Mouse (Mus musculus) liver, embryonic 13.5 days (tissue): ENCODE measurements around the gene Fgg. TPM values are rescaled to one million over a fixed set of nuclear protein-coding genes. Genes with fewer than 3 reads are reported as not detected.

Experiments used
- ATAC-seq: fragments of 200-750 bp; cut with Nextera tagmentation; 2 replicates; pipeline ENCODE4 v1.8.0; 2017; ENCODE audit warnings: low read depth, mild to moderate bottlenecking, moderate number of reproducible peaks, moderate library complexity
- DNase-seq: peaks from one replicate; pipeline ENCODE4 v3.0.0; 2022
- H3K27ac ChIP-seq: fragments of 300-500 bp; sonication (generic); 2 replicates; pipeline ENCODE4 v1.5.1; 2015; ENCODE audit warnings: moderate library complexity, mild to moderate bottlenecking, inconsistent platforms
- H3K27me3 ChIP-seq: fragments of 300-500 bp; sonication (generic); 2 replicates; pipeline ENCODE4 v1.6.1; 2015; ENCODE audit warnings: mild to moderate bottlenecking, inconsistent platforms
- H3K36me3 ChIP-seq: fragments of 300-500 bp; sonication (generic); 2 replicates; pipeline ENCODE4 v1.6.1; 2015; ENCODE audit warnings: mild to moderate bottlenecking, inconsistent platforms
- H3K4me1 ChIP-seq: fragments of 300-500 bp; sonication (generic); replicated peaks from 2 replicates; pipeline ENCODE4 v1.6.1; 2015; ENCODE audit warnings: inconsistent platforms
- H3K4me2 ChIP-seq: fragments of 300-500 bp; sonication (generic); 2 replicates; pipeline ENCODE4 v1.6.1; 2015; ENCODE audit warnings: inconsistent platforms, mild to moderate bottlenecking, moderate library complexity
- H3K4me3 ChIP-seq: fragments of 300-500 bp; sonication (generic); replicated peaks from 2 replicates; pipeline ENCODE4 v1.5.1; 2015; ENCODE audit warnings: mild to moderate bottlenecking, inconsistent platforms
- H3K9ac ChIP-seq: fragments of 300-500 bp; sonication (generic); 2 replicates; pipeline ENCODE4 v1.6.1; 2015; ENCODE audit warnings: mild to moderate bottlenecking, inconsistent platforms
- H3K9me3 ChIP-seq: fragments of 300-500 bp; sonication (generic); replicated peaks from 2 replicates; pipeline ENCODE4 v1.6.1; 2016; ENCODE audit warnings: inconsistent platforms
- WGBS: fragments of 180-500 bp; shearing (Covaris S2); methylation state at CpG from one replicate; pipeline ENCODE4 v1.1.7; 2015; ENCODE audit not compliant: insufficient replicate concordance; 5-methylcytosine and 5-hydroxymethylcytosine counted together
- polyA plus RNA-seq: library from polyadenylated mRNA; unstranded; fragments of >200 nt; fragmentation: Nextera tagmentation; extraction: Ambion mirVana; gene quantifications from 2 replicates; pipeline ENCODE4 v1.2.1, GENCODE M21; 2015

Gene Fgg
- 255 and 310 TPM in 2 replicates for polyA plus RNA-seq

DNA sequence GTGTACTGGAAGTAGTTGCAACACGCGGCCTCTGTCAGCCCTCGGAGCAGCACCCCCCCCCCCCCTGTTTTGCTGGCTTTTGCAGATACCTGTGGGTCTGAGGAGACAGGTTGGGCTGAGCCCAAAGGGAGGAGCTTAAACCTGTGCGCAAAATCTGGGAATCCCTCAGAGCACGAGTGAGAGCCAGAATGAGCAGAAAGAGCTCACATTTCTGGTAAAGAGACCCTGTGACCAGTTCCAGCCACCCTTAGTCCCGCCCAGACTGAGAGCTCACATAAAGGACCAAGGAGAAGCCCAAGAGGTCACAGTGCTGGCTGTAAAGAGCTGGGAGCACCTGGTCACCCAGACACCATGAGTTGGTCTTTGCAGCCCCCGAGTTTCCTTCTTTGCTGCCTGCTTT is at the start of gene Fgg:
TSS of gene Fgg (plus strand) at position 168 of the 400 bp plus-strand sequence.
- H3K4me2 ChIP-seq = peak within 1 kb of the TSS; percentile 48
- ATAC-seq (peak; percentile 80), DNase-seq (no peak)
- H3K27me3 ChIP-seq = no peaks in the 10 kb centered on the region
- peaks cover 2% of the 10 kb centered on the region; the same call in 1 of the 2 replicates for H3K4me1 ChIP-seq
- H3K4me3 ChIP-seq = peak within 1 kb of the TSS; percentile 37
- WGBS = 33% methylated on average over 7 of the region's 7 CpGs
- peak within 1 kb of the TSS; percentile 43; the same call in 1 of the 2 replicates for H3K9ac ChIP-seq
- no peaks in the 10 kb centered on the region for H3K9me3 ChIP-seq
- H3K27ac ChIP-seq = peak within 1 kb of the TSS; percentile 44
- 0 out of 2 replicates have a peak, but pooled peaks cover 4% of the 10 kb centered on the region for H3K36me3 ChIP-seq

DNA sequence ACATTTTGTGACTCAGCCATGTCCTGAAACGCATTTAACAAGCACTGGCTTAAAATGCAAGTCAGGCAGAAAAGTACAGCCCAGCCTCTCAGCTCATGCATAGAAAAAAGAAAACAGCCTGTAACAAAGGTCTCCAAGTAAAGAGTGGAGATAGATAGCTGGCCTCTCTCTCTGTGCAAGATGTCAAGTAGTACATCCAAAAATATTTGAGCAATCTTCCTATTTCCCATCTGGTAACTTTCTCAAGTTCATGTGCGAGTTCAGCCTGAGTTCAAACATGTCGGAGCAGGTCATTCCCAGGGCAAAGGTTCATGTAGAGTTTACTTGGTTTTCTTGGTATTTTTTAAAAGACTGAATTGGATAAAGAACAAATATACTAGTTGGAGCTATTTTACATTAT is 36.5 kb upstream of the Fgg start:
- Histone ChIP-seq H3K9ac (no peak overlapping the region), H3K4me2 (no peak overlapping the region), H3K4me1 (no peaks in the 10 kb centered on the region), H3K27ac (no peak overlapping the region), H3K4me3 (no peak overlapping the region), H3K36me3 (no peaks in the 10 kb centered on the region), H3K9me3 (no peaks in the 10 kb centered on the region), H3K27me3 (no peaks in the 10 kb centered on the region)
- WGBS = 69% methylated on average over 3 of the region's 3 CpGs
- DNase-seq (no peak), ATAC-seq (no peak)

DNA sequence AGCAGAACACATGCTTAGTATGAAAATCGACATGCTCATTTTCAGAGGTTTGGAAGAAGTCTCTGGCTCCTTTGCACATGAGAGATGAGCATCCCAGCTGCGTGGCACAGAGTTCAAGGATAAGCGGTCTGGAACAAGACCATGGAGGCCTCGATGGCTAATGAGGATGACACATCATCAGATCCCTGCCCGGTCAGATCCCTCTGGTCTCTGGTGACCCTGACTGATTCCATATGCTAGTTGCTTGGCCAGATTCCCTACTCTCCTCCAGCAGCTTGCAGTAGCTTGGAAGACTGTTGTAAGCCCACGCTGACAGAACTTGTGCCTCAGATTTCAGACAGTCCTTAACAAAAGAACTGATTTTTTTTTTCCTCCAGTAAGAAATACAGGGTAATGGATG is 26.7 kb upstream of the Fgg start:
- WGBS = 64% methylated on average over 6 of the region's 6 CpGs
- no peak overlapping the region for H3K9ac ChIP-seq
- H3K36me3 ChIP-seq = no peaks in the 10 kb centered on the region
- H3K4me1 ChIP-seq = no peaks in the 10 kb centered on the region
- H3K4me3 ChIP-seq = no peak overlapping the region
- H3K27ac ChIP-seq = no peak overlapping the region
- no peak overlapping the region for H3K4me2 ChIP-seq
- no peaks in the 10 kb centered on the region for H3K9me3 ChIP-seq
- DNase-seq (no peak), ATAC-seq (no peak)
- H3K27me3 ChIP-seq = no peaks in the 10 kb centered on the region

DNA sequence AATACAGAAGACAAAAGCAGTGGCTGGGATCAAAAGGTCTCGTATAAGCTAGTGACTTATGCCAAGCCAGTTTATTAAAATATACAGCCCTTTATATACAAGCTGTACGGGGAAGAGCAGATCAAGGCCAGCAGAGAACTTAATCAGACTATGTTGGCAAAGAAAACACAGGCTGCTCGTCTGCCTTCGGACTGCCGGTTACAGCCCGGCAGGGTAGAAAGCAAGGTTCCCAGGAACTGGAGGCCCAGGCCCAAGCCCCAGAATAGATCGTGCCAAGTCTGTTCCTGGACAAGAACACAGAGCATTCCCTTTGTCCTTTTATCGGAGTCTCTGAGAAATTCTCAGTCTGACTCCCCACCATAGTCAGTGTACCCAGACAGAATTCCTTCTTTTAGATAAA is 25.7 kb upstream of the Fgg start:
- Histone ChIP-seq H3K27ac (no peak overlapping the region), H3K4me1 (no peaks in the 10 kb centered on the region), H3K9ac (no peak overlapping the region), H3K27me3 (no peaks in the 10 kb centered on the region), H3K4me3 (no peak overlapping the region), H3K4me2 (no peak overlapping the region), H3K9me3 (no peaks in the 10 kb centered on the region), H3K36me3 (no peaks in the 10 kb centered on the region)
- no peak for DNase-seq
- no peak for ATAC-seq
- 74% methylated on average over 8 of the region's 8 CpGs for WGBS

DNA sequence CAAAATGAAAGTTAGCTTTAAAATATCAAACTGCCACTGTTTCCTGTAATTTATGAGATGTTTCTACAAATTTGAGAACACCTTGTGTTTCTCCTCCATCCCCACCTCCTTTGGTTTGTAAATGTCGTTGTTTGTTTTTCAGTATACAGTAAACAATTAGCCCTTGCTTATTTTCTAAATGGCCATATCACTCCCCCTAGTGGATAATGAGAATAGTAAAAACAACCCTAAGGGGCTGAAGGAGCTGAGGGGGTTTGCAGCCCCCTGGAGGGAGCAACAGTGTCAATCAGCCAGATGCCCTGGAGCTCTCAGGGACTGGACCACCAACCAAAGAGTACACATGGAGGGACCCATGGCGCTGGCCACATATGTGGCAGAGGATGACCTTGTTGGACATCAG is 22.7 kb upstream of the Fgg start:
- no peaks in the 10 kb centered on the region for H3K27me3 ChIP-seq
- ATAC-seq (no peak), DNase-seq (no peak)
- no peak overlapping the region for H3K27ac ChIP-seq
- no peaks in the 10 kb centered on the region for H3K4me1 ChIP-seq
- H3K9ac ChIP-seq = no peak overlapping the region
- H3K36me3 ChIP-seq = no peaks in the 10 kb centered on the region
- H3K4me3 ChIP-seq = no peak overlapping the region
- 66% methylated on average over 2 of the region's 2 CpGs for WGBS
- no peaks in the 10 kb centered on the region for H3K9me3 ChIP-seq
- H3K4me2 ChIP-seq = no peak overlapping the region

DNA sequence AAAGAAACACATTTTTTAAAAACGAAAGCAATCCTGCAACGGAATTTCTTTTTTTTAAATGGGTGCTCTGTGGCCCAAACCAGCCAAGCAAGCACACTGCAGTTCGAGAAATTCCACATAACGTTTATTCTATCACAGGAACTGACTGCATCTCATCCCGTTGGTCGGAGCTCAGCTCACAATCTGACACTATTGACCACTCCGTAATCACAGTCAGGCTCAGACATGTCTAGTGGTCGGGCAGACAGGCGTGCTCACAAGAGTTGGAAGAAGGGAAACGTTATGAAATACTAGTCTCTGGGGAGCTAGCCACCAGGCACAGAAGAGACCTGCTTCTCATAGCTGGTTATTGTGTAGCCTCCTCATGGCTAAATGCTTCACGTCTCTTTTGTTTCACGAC is 15.6 kb upstream of the Fgg start:
- Histone ChIP-seq H3K36me3 (no peaks in the 10 kb centered on the region), H3K4me2 (no peak overlapping the region), H3K4me1 (peaks cover 4% of the 10 kb centered on the region; the same call in 1 of the 2 replicates), H3K9ac (no peak overlapping the region), H3K27ac (no peak overlapping the region), H3K27me3 (peaks cover 8% of the 10 kb centered on the region; the same call in 1 of the 2 replicates), H3K4me3 (no peak overlapping the region), H3K9me3 (no peaks in the 10 kb centered on the region)
- ATAC-seq (no peak), DNase-seq (no peak)
- WGBS = 68% methylated on average over 12 of the region's 12 CpGs

DNA sequence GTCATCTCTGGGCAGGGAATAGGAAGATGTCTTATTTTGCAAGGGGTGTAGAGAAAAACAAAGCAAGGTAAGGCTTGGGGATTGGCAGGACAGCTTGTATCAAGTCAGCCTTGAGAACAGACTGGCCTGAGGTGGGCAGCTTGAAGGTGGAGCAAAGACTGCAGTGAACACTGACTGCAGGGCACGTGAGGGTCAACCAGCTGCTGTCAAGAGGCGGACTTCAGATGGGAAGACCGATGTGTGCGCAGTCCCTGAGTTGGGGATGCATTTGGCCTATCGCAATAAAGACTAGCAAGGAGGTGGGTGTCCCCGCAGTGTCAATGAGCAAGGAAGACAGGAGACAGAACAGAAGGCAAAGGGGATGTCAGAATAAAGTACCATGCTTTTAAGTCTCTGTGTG is 14.6 kb upstream of the Fgg start:
- H3K9ac ChIP-seq = no peak overlapping the region
- H3K27me3 ChIP-seq = peaks cover 8% of the 10 kb centered on the region; the same call in 1 of the 2 replicates
- DNase-seq = no peak
- H3K4me1 ChIP-seq = peaks cover 4% of the 10 kb centered on the region; the same call in 1 of the 2 replicates
- no peak overlapping the region for H3K4me3 ChIP-seq
- H3K9me3 ChIP-seq = no peaks in the 10 kb centered on the region
- 74% methylated on average over 6 of the region's 6 CpGs for WGBS
- no peak for ATAC-seq
- no peak overlapping the region for H3K4me2 ChIP-seq
- H3K36me3 ChIP-seq = no peaks in the 10 kb centered on the region
- no peak overlapping the region for H3K27ac ChIP-seq

DNA sequence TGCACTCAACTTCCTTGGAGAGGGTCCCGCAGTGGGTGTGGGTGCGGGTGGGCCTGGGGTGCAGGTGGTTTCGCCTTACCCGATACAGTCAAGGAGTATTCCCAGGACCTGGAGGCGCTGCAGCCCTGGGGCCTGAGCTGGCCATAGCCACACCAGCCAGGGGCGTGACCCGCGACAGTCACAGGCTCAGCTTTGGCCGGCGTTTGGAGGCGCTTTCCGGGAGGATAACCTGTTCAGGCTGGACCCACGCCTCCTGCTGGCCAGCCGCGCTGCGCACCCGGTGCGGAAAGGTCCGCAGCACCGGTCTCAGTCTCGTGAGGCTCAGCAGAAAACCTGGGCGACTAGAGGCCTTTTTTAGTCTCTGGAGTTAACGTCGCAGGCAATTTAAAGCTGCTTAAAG is 12.2 kb upstream of the Fgg start:
- WGBS = 3% methylated on average over 24 of the region's 24 CpGs
- H3K9ac ChIP-seq = no peak overlapping the region
- no peaks in the 10 kb centered on the region for H3K36me3 ChIP-seq
- H3K9me3 ChIP-seq = no peaks in the 10 kb centered on the region
- H3K4me1 ChIP-seq = peaks cover 5% of the 10 kb centered on the region; the same call in 1 of the 2 replicates
- peak overlapping the region; percentile 41 for H3K4me2 ChIP-seq
- peaks cover 8% of the 10 kb centered on the region; the same call in 1 of the 2 replicates for H3K27me3 ChIP-seq
- H3K27ac ChIP-seq = no peak overlapping the region
- ATAC-seq (peak; percentile 60), DNase-seq (no peak)
- H3K4me3 ChIP-seq = no peak overlapping the region; the same call in 1 of the 2 replicates

DNA sequence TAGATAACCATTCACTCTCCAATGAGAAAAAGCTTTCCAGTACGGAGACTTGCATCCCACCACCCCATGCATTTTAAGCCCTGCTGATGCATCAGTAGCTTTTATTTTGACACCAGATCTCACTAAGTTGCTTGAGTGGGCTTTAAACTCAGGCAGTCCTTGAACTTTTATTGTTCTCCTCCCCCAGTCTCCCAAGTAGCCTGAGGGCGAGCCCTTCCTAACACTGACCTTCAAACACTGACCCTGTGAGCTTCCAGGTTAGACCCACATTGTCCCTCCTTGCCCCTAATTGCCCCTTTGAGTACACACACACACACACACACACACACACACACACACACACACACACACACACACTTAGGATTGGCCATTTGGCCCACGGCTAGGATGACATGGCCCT is 10.9 kb upstream of the Fgg start:
- Histone ChIP-seq H3K9me3 (no peaks in the 10 kb centered on the region), H3K27me3 (peaks cover 8% of the 10 kb centered on the region; the same call in 1 of the 2 replicates), H3K4me3 (no peak overlapping the region), H3K4me2 (no peak overlapping the region), H3K36me3 (no peaks in the 10 kb centered on the region), H3K9ac (no peak overlapping the region), H3K4me1 (peaks cover 8% of the 10 kb centered on the region; the same call in 1 of the 2 replicates), H3K27ac (no peak overlapping the region)
- DNase-seq (no peak), ATAC-seq (no peak)
- WGBS = 69% methylated on average over 3 of the region's 3 CpGs

DNA sequence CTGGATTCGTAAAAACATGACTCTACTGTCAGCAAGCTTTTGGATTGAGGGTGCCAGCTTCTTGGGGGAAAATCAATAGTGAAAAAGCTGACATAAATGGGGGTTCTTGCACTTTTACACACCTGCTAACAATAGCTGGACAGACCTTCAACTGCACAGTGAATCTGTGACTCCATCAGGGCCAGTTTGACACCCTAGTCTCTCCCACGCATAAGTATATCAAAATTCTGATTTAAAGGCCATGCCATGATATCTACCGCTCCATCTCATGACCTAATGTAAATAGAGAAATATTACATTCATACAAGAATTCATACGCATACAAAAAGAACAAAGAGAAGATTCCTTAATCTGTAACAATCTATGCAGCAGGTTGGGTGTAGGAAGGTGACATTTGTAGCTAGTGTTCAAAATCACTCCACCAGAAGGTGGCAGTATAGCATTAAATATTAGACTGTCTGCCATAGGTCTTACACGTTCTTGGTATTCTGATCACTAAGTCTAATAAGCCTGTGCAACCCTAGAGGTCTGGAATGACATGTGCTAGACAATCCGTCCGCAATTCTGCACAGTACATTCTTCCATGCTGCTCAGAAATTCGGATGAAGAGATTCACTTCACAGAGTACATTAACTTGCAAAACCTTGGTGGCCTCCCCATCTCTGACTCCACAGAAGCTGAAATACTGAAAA is 8.6 kb upstream of the Fgg start:
- H3K36me3 ChIP-seq = no peaks in the 10 kb centered on the region
- peaks cover 7% of the 10 kb centered on the region; the same call in 1 of the 2 replicates for H3K27me3 ChIP-seq
- H3K4me3 ChIP-seq = no peak overlapping the region
- no peaks in the 10 kb centered on the region for H3K9me3 ChIP-seq
- no peak overlapping the region for H3K4me2 ChIP-seq
- ATAC-seq (peak; percentile 53; the same call in 1 of the 2 replicates), DNase-seq (no peak)
- H3K27ac ChIP-seq = no peak overlapping the region
- H3K4me1 ChIP-seq = peaks cover 10% of the 10 kb centered on the region; the same call in 1 of the 2 replicates
- H3K9ac ChIP-seq = no peak overlapping the region
- 26% methylated on average over 8 of the region's 8 CpGs for WGBS

DNA sequence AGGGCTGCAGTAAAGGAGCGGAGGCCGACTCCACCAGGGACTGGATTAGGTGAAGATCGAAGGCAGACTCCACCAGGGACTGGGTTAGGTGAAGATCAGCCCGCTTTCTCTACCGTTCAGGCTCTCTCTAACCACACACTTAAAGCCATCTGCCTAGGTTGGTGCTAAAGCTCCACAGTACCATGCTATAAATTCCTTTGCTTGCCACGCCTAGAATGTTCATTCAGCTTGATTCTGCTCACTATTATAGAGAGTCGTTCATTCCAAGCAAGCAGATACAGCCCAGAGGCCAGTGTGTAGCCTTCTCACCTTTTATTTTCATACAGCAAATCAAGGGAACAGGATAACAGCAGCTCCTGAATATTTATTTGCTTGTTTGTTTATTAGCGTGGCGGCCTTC is 7.5 kb upstream of the Fgg start:
- WGBS = 70% methylated on average over 9 of the region's 9 CpGs
- no peak overlapping the region for H3K9ac ChIP-seq

DNA sequence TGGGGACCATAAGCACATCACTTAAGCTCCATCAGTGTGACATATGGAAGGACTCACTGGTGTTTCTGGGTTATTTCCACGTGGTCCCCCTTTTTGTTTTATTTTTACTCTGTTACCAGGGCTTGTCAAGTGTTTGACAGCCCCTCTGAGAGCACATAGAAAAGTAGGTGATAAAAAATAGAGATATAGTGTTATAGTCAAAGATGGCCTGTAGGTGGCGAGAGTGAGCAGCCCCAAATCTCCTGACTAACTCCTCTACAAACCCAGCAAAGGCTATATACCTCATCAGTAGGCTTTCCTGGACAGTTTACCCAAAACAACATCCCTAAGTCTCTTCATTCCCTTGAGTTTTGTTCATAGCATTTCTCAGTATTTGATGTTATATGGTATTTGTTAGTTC is 5.3 kb upstream of the Fgg start:
- no peak for DNase-seq
- H3K27me3 ChIP-seq = no peaks in the 10 kb centered on the region
- no peak for ATAC-seq
- peaks cover 6% of the 10 kb centered on the region; the same call in 1 of the 2 replicates for H3K4me1 ChIP-seq
- no peaks in the 10 kb centered on the region for H3K36me3 ChIP-seq
- H3K4me2 ChIP-seq = no peak overlapping the region
- no peaks in the 10 kb centered on the region for H3K9me3 ChIP-seq
- 2% methylated on average over 2 of the region's 2 CpGs for WGBS
- no peak overlapping the region for H3K4me3 ChIP-seq
- H3K9ac ChIP-seq = no peak overlapping the region
- H3K27ac ChIP-seq = no peak overlapping the region

More for the DNA sequence above, 7.5 kb upstream of the Fgg start:
- H3K4me2 ChIP-seq = no peak overlapping the region
- H3K9me3 ChIP-seq = no peaks in the 10 kb centered on the region
- H3K4me3 ChIP-seq = no peak overlapping the region
- no peak for DNase-seq
- peaks cover 5% of the 10 kb centered on the region; the same call in 1 of the 2 replicates for H3K27me3 ChIP-seq
- H3K4me1 ChIP-seq = peaks cover 10% of the 10 kb centered on the region; the same call in 1 of the 2 replicates
- no peak overlapping the region for H3K27ac ChIP-seq
- ATAC-seq = no peak
- no peaks in the 10 kb centered on the region for H3K36me3 ChIP-seq
